Mouse (Mus musculus) cerebellum, postnatal 36 days (tissue): ENCODE results near the gene Ncf4.

Source experiments
- DNase-seq, 2 experiments: peaks; one replicate each; pipeline ENCODE4 v3.0.0; 2021 to 2022; ENCODE audit warnings: mixed read lengths in 2 of 2

The Ncf4 gene

DNA sequence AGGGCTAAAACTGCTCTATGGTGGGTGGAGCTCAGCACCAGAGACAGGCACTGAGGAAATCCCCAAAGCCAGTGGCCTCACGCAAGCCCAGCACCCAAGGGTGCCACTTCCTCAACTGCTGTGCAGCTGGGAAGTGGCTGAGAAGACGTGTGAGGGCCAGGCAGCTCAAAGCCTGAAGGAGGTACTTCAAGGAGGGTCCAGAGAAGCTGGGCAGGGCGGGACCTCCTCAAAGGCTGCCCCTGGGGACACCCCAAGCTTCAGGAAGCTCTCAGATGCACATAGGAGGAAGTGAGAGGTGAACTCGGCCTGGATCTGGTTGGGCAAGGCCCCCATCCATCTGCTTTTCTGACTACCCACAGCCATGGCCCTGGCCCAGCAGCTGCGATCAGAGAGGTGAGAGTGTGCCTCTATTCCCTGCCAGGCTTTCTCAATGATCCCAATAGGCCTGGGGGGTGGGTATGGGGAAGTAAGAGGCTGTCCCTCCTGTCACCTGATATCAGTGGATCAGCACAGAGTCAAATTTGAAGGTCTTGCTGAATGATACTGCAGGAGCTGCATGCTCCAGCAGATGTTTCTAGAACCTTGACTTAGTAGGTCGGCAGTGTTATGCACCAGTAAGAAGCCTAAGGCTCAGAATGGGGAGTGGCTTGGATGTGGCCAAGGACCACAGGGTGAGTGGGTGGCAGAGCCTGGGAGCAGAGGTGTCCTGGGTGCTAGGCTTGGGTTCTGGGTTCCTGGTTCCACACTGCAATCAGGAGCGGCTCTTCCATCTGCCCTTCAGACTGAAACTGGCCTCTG is at the start of gene Ncf4:
TSS of gene Ncf4 (plus strand) at position 107 of the 798 bp plus-strand sequence.
- DNase-seq: no peak

DNA sequence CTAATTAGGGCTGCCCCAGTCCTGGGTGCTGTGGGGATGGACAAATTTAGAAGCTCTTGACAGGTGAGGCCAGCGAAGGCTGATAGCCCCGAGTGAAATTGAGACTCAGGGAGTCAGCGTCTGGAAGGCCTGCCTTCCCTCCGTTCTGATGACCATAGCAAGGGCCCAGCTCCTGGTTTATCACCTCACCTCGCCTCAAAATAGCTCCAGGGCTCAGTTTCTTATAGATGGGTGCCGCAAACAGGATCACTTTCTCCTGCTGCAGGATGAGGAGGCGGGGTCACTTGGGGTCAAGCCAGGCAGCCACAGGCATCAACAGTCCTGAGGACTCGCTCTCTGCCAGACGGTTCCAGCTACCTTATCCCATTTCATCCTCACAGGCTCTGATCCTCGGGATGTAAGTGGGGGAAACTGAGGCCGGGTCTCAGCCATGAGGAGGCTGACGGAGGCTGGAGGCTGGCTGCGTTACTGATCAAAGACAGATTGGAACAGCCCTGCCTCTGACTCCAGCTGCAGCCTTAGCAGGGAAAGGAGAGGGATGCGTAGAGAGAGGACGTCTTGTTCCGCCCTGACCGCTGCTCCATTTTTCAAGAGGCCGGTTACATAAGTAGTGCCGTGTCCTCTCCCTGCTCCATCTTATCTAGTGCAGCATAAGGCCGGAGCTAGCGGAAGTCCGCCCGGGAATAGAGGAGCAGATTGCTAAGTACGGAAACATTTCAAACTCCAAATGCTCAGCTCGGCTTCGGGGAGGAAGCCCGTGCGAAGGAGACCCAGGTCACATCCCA is 49.3 kb upstream of the Ncf4 start:
- no peak for DNase-seq

DNA sequence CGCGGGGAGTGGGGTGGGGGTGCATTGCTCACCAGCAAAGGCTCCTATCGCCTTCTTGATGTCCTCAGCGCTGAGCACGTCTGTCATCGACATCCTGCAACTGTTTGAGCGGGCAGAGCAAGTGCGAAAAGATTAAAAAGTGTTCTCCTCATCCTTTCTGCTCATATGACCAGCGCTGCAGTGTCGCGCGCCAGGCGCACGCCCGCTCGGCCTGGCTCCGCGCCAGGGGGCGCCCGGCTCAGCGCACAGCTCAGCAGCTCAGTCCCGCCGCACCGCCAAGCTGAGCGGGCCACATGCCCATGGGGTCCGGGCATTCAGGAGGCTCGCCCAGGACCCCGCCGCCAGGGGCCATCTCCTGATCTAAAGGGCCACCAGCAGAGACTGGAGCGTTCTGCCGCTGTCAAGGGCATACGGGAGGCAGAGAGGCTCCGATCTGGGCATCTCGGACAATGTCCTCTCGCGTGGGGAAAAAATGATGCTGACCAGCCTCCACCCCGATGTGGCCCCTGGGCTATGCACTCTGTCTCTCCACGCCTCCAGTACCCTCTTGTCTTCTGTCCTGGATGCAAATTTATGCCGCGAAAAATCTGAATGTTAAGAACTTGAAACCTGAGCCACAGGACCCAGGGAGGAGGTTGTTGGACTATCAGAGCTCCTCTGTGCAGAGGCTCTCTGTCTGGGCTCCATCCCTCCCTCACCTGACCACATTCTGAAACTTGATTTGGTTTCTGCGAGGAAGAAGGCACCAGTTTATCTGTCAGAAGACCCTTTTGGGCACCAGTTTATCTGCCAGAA is 40.4 kb upstream of the Ncf4 start:
- DNase-seq: peak; percentile 59 to 65

DNA sequence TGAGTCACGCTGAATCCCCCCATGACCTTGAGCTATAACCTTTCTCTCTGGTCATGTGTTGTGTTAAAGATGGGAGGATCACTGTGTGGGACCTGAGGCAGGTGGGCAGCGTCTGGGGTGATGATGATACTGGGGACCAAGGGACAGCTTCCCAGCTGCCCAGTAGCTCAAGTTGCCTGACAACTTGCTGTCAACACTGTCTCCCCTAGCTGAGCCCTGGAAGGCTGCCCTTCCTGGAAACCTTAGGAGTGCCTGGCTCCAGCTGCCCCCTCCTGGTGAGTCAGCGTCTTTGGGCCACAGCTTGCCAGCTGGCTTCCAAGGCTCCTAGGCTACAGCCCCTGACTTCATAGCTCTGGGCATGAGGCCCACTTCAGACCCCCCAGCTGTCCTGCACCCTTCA is 39.4 kb upstream of the Ncf4 start:
- DNase-seq: no peak

DNA sequence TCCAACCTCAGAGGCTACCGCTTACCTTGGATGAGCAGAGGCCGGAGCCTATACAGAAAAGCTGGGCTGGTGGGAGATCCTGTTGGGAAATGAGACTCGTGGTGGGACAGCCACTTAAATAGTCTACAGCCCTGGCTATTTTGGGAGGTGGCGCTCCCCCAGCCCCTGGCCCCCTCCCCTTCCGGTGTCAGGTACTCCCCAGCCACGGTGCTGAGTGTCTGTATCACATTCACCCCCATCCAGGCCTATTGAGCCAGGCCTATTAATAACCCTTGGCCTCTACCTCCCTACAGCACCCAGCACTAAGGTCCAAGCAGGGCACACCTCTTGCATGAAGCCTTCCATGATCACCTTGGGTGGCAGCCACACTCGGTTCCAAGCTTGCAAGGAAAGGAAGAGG is 38.3 kb upstream of the Ncf4 start, which contains the start of gene Pvalb:
TSS of gene Pvalb (minus strand) at position 89 of the 400 bp plus-strand sequence.
- no peak for DNase-seq

DNA sequence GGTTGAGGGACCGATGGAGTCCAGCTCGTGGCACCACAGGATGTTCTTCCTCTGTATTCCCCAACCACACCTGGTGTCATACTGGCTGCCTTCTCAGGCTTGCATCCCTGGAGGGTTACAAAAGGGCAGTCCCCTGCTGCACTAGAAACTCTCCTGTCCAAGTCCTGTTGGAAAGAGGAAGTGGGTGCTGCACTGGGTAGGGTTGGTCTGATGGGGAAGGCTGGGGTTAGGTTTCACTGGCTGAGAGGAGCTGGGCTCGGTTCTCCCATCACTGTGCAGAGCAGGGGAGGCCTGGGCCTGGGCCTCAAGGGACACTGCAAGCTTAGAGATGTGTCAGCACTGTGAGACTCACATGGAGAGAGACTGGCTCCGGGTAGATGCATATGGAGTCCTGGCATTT is 34.4 kb upstream of the Ncf4 start:
- no peak for DNase-seq

DNA sequence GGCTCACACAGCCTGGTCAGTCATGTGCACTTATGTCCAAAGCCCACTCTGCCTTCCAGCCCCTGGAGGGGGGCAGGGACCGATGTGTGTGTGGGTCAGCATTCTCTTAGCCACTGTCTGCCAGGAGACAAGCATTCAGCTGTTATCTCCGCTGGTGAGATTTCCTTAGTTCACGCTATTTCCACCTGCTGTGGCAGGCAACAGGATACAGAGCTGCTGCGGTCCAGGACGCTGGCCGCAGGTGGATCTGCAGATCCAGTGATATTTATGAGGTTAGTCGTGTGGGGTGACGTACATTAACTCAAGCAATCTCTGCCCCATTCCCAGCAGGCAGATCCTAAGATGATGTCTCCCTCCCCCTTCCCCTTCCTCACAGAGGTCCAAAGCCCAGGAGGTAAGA is 33.2 kb upstream of the Ncf4 start:
- DNase-seq: no peak

DNA sequence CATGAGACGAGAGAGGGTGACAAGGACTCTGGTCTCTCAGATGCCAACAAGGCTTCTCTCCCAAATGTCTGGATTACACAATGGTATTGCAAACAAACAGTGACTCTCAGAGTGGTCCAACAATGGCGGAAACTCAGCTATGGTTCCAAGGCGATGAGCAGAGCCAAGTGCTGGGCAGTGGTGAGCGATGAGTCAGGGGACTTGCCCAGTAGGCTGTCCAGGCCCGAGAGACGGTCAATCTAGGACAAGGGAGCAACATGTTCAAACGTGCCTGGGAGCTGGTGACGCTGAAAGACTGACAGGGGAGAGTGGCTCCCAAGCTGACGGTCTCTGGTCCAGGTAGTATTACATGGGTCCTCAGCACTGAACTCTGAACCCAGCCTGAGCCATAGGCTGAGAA is 29.3 kb upstream of the Ncf4 start:
- no peak for DNase-seq

DNA sequence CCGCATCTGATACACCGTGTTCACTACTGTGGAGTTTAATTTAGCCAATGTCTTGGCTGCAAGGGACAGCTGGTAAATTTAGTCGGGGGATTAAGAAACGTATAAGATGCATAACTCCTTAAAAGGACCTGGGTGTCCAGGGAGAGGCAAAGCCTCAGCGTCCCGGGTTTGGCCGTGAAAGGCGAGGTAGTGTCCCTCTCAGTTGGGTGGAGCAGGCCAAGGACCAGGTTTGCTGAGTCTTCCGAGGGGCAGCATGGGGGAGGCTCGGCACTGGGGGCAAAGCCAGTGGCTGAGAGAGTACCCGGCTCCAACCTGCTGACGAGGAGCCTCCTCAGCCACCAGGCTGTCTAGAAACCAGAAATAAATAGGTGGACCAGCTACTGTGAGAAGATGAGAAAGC is 16.8 kb upstream of the Ncf4 start:
- no peak for DNase-seq

DNA sequence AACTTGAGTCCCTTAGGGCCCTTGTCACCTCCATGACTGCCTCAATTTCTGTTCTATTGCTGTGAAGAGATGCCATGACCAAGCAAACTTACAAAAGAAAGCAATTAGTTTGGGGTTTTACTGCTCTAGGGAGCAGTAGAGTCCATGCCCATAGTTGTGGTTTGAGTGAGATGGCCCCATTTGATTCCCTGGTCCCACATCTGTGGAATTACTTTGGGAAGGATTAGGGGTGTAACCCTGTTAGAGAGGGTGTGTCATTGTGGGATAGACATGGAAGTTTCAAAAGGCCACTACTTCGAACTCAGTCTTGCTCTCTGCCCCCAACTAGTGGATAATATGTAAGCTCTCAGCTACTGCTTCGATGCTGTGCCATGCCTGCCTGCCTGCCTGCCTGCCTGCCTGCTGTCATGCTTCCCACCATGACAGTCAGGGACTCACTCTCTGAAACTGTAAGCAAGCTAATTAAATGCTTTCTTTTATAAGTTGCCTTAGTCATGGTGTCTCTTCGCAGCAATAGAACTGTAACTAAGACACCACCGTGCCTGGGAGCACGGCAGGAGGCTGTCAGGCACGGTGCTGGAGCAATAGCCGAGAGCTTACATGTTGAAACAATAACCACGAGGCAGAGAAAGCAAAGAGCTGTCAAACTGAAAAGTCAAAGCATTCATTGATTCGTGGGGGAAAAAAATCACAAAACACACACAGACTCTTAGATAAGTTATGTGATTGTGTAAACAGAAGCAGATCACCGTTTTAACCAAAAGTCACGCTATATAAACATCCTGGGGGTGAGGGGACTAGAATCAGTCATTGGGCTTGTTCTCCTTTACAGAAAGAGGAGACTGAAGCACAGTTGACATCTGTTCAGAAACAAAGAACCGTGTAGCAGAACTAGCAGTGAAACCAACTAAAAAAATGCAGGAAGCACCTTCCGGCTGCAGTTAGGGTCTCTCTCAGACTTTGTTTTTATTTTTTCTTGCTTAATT is 13.0 kb upstream of the Ncf4 start:
- no peak for DNase-seq

DNA sequence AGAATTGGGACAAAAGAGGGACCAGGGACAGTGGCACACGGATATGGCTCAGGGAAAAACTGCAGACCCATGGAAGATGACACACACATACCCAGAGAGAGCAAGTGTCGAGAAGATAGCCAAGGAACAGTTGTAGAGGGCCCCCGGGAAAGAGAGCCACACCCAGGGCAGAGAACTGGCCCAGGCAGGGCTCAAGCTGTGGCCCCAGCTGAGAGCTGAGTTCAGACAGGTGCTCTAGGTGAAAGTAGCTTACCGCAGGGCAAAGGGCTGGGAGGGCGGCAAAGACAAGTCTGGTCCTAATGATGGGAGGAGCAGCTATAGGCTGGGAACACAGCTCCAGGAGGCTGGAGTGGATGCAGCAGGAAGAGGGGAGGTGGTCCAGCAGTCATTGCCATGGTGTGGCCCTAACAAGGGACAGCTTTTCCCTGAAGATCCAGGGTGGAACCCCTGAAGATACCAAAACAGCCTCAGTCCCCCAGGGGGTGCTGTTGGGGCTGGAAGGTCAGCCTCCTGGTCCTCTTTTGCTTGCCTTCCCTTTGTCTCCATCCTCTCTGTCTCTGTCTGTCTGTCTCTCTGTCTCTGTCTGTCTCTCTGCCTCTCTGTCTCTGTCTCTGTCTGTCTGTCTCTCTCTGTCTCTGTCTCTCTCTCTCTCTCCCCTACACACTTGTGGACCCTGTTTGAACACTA is 9.6 kb upstream of the Ncf4 start:
- DNase-seq: no peak

DNA sequence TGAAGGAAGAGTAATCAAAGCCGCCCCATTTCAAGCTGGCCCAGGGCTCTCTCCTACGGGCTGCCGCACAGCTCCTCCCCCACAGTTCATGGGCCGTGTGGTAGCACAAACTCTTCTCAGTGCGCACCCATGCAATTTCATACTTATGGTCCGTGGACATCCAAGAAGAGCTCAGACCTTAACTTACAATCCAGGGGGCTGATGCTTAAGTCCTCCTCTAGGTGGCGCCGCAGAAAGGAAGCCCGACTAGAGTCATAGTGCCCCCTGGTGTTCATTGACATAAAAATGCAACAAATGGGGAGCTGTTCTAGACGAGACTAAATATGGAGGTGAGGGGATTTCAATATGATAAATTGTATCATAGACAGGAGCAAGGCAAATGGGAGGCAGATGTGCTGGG is 5.1 kb upstream of the Ncf4 start:
- peak; percentile 59 to 61 for DNase-seq

DNA sequence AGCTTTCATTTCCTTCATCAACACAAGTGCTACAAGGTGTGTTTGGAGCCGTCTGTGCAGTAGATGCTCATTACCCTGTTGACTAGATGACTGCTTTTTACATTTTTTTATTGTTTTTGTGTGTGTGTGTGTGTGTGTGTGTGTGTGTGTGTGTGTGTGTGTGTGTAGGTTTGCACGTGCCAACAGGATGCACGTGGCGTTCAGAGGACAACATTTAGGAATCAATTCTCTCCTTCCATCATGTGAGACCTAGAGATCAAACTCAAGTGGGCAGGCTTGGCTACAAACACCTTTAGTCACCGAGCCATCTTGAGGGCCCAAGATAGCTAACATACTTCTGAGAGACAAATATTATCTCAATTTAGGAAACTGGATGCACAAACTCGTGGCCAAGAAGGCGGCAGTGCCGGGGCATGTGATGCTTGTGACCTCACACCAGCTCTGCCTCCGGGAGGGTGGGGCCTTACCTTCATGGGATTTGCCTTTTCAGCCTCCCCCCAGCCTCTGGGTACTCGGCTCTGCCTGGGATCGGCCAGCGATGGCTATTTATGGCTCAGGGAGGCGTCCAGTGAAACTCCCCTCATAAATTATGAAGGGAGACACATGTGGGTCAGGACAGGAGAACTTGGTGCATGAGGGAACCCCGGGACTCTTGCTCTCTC is 4.5 kb upstream of the Ncf4 start:
- no peak for DNase-seq

DNA sequence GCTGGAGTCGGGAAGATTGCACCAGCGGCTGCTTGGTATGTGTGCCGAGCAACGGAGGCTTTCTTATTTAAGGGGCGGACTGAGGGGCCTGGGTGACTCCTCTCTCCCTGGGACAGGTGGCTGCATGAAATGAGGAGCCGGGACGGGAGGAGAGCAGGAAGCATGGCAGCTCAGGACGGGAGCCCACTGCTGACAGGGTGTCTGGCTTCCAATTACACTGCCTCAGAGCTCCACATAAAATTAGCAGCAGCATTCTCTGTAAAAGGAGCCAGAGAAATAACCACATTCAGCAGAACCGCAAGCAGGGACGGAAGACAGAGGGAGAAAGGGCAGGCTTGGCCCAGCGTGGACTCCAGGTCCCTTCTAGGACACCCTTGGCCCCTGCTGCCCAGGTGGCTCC is 3.3 kb upstream of the Ncf4 start:
- no peak for DNase-seq

DNA sequence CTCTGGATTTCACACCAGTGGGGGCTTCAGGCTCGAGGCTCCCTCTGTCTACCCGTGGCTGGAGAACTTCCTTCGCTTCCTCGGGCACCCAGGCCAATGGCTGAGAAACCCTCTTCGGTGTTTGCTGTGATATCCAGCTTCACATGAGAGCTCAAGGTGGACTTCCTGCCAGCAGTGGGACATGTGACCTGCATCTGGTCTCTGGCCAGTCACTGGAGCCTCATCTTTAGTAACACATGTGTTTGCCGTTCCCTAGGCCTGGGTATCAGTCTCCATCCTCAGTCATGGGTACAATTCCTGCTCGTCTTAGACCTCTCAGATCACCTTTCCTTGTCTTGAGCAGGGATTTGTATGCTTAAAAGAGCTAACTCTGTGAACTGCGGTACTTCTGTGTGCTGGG is 1.5 kb upstream of the Ncf4 start:
- DNase-seq: no peak

DNA sequence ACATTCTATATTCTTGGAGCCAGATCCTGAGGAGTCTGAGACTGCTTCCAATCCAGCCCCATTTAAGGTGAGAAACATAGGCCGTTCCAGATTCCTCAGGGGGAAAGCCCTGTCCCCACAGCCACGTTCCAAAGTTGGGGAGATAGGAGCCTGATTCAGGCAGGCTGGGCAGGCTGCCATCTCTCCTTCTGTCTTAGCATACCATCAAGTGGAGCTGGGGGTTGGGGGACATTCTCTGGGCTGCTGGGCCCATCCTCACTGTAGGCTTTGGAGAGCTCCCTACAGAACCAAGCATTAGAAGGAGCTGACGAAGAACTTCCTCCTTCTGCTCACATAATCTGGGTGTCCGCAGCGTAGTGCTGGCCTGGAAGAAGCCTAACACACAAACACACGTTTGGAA is 827 bp upstream of the Ncf4 start:
- DNase-seq: no peak

DNA sequence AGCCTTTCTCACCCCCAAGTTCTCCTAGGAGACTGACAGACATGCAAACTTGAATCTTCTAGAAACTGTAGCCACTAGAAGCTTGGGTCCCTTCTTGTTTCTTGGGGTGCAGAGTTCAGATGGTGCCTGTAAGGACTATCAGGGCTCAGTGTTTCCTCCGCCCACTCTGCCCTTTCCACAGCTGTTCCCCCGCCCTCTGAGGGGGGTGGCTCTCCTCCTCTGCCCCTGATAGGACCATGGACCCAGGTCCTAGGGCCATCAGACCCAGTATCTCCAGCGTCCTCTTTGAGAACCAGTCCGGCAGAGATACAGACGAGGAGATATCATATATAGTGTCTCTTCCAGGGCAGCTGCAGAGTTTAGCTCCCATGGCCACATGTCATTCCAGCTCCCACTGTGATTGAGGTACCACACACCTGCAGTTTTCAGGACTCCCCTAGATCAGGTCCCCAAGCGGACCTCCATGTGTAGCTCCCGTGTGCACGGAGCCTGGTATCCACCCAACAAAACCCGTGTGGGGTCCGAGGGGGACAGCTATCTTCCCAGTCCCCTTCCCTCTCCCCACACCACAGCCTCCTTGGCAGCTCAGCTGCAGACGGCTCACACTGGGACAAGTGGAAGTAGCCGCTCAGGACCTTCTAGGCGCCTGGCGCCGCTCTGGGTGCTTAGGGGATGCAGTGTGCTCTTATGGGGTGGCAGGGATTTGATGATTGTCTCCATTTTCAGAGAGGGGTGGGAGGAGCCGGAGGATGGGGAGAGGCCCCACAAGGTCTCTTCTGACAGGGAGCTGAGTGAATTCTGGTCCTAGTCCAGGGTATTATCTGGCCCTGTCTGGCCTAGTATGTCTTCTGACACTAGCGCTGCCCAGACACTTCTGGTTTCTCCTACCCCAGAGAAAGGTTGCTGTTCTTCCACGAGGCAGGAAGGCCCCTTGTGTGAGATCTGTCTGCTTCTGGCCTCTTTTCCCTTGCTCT is 1.8 kb downstream of the Ncf4 start:
- DNase-seq: no peak

DNA sequence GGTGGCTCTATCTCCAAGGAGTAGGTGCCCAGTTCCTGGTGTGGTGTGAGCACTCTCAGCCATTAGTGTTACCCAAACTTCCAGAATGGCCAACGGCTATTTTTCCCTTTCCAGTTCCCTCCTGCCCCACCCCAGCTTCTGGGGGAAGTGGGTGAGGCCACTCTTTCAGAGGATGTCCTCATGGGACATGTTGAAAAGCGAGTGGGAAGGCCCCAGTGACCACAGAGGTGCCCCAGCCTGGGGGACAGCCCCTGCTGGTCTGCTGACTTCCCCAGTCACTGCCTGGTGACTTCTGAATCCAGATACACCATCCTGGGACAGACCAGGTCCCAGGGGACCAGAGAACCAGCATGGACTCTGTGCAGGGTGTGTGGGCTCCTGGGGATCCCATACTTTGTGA is 3.1 kb downstream of the Ncf4 start:
- DNase-seq: no peak

DNA sequence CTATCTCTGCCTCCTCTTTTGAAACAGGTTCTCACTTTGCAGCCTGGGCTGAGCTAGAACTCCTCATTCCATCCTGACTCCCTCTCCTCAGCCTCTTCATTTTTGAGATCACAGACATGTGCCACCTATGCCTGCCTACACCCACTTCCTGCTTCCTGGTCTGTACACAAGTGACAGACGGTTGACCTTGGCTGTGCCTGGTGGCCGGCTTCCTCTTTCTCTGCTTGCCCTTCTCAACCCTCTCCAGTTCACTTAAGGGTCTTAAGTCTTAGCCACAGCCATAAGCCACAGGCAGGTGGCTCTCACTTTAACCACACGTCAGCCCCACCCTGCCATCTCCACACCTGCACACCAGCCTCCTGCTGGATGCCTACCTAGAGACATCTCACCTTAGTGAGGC is 3.8 kb downstream of the Ncf4 start:
- DNase-seq: no peak

DNA sequence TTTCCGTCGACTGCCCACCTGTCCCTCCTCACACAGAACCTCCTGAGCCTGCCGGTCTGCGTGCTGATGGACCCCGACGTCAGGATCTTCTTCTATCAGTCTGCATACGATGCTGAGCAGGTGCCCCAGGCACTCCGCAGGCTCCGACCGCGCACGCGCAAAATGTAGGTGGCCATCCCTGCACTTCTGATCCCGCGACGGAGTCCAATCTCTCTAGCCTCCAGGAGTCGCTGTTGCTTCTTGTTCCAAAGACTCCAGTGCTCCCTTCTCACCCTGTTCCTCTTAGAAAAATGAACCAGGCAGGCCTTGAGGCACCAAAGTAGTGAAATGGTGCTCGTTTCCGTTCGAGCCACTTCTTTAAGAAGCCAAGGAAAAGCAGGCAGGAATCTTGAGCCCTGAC is 10.2 kb downstream of the Ncf4 start:
- DNase-seq: peak; percentile 56 to 61
